Mouse (Mus musculus) naive thymus-derived CD4-positive, alpha-beta T cell, adult 2 months (primary cell): Measurements from ENCODE around the gene Hist1h2bq.
"Not testable (repeated sequence)": the region's sequence is repeated elsewhere in the genome, so short reads cannot be mapped to it uniquely, and the experiment has no call there.

Source experiments
- DNase-seq: peaks from one replicate; pipeline ENCODE4 v3.0.0-alpha.2; 2011; ENCODE audit warnings: low read depth

The Hist1h2bq gene

DNA sequence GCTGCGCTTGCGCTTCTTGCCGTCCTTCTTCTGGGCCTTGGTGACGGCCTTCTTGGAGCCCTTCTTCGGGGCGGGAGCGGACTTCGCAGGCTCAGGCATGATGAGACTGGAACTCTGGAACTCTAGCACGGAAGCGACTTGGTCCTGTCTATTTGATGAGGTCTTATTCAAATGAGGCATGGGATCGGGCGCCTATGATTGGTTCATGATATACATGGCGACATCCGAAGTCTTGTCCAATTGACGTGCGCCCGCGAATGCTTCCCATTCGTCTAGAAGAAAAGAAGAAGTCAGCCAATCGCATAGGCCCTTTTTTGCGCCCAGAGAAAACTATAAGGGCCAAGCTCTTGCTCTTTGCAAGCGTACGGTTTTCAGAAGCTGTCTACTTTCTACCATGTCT lies at the start of gene Hist1h2bq, which contains the start of gene Hist1h2ao:
Gene Hist1h2bq, minus strand, starts transcription at position 125 of the 400 bp plus-strand sequence.
Gene Hist1h2ao, plus strand, starts transcription at position 393 of the 400 bp plus-strand sequence.
- DNase-seq, result not testable (repeated sequence)

DNA sequence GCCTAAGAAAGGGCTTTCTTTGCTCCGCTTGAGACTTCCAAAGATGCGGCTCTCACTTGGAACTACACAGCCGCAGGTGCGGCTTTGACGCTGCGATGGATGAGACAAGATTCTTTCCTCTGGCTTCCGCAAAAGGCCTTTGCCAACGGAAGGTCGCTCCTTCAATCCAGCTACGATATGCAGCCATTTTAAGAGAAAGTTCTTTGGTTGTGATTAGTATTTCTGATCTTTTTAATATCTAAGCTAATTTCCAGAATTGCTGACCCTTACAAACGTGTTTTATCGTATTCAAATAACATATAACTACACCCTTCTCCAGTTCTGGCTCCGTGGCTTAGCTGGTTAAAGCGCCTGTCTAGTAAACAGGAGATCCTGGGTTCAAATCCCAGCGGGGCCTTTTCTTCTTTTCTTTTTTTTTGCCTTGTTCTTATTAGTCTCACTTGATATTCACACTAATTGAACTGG lies 45.7 kb upstream of the Hist1h2bq start:
- DNase-seq, result peak; percentile 46

DNA sequence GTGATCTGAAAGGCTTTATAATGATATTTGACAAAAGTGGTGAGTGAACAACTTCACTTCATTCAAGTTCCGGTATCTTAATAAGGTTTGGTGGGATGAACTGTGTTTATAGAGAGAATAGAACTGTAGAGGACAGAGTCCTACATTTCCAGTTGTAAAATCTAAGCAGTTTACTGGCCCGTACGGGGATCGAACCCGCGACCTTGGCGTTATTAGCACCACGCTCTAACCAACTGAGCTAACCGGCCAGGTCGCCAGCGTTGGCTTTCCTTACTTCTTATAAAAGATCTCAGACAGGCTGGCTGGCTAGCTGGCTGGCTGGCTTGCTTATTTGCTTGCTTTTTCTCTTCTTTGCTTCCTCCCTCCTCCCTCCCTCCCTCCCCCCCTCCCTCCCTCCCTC lies 45.1 kb upstream of the Hist1h2bq start:
- peak; percentile 59 for DNase-seq

DNA sequence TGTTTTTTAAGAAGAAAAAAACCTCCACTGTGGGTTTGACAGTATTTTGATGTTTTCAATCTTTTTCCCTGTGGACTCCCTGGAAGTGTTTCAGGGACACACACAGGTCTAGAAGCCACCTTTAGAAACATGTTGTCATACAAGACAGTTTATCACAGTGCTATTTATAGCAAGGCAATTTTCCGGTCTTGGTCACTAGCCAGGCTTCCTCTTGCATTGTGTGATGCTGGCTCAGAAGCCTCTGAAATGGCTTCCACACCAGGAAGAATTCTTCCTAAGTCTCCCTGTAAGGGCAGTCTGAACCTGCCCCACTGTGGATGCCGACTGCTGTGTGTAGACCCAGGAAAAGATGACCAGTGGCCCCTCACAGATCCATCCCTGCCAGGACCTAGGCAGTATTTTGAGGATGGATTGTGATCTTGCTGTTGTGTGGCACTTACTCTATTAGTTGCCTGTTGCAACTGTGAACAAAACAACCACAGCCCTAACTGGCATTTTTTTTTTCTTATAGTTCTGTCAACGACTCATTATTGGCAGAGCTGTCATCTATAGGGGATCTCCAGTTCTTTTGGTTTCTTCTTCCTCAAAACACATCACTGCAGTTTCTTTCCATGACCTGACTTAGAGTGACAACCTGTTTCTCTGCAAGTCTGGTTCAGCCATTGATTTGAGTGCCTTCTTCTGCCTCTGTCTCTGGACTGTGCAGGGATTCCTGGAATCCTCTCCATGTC lies 42.4 kb upstream of the Hist1h2bq start:
- no peak for DNase-seq

DNA sequence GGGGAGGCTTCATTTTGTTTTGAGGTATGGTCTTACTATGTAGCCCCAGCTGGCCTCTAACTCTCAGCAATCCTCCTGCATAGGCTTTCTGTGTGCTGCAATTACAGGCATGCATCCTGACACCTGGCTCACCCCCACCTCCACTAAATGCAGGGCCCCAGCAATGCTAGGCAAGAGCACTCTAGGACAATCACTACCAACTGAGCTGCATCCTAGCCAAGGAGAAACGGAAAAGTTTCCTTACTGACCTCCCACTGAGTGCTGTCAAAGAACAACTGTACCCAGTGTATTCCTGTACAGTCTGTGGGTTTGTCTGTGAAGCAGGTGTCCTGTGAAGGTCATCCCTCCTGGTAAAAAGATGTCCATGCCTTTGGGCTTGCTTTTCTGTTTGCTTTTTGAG lies 40.7 kb upstream of the Hist1h2bq start:
- not testable (repeated sequence) for DNase-seq

- no peak for DNase-seq
Measured at GRCm38 (mm10) chr13:21847883-21848282, 37.9 kb upstream of the Hist1h2bq start.

DNA sequence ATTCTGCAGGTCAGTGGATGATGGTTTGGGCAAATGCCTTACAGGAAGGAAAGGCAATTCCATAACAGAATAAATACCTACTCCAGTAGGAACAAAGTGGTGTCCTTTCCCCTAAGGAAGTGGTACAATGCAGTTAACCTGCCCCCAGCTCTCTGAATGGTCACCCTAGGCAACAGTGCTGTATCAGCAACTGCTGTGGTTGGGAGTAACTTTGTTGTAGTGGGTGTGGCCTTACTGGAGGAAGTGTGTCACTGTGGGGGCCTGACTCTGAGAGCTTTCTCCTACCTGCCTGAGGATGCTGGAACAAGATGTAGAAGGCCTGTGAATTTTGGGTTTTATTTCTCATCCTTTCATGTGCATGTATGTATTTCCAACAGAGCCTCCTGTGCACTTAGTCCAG lies 36.4 kb upstream of the Hist1h2bq start:
- not testable (repeated sequence) for DNase-seq

- not testable (repeated sequence) for DNase-seq
Measured at GRCm38 (mm10) chr13:21840508-21840907, 30.5 kb upstream of the Hist1h2bq start.

DNA sequence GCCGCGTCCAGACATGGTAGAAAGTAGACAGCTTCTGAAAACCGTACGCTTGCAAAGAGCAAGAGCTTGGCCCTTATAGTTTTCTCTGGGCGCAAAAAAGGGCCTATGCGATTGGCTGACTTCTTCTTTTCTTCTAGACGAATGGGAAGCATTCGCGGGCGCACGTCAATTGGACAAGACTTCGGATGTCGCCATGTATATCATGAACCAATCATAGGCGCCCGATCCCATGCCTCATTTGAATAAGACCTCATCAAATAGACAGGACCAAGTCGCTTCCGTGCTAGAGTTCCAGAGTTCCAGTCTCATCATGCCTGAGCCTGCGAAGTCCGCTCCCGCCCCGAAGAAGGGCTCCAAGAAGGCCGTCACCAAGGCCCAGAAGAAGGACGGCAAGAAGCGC lies 23.5 kb upstream of the Hist1h2bq start, which contains the start of the genes Hist1h2ap and Hist1h2br:
Gene Hist1h2ap, minus strand, starts transcription at position 47 of the 400 bp plus-strand sequence.
Gene Hist1h2br, plus strand, starts transcription at position 283 of the 400 bp plus-strand sequence.
- DNase-seq, result not testable (repeated sequence)

DNA sequence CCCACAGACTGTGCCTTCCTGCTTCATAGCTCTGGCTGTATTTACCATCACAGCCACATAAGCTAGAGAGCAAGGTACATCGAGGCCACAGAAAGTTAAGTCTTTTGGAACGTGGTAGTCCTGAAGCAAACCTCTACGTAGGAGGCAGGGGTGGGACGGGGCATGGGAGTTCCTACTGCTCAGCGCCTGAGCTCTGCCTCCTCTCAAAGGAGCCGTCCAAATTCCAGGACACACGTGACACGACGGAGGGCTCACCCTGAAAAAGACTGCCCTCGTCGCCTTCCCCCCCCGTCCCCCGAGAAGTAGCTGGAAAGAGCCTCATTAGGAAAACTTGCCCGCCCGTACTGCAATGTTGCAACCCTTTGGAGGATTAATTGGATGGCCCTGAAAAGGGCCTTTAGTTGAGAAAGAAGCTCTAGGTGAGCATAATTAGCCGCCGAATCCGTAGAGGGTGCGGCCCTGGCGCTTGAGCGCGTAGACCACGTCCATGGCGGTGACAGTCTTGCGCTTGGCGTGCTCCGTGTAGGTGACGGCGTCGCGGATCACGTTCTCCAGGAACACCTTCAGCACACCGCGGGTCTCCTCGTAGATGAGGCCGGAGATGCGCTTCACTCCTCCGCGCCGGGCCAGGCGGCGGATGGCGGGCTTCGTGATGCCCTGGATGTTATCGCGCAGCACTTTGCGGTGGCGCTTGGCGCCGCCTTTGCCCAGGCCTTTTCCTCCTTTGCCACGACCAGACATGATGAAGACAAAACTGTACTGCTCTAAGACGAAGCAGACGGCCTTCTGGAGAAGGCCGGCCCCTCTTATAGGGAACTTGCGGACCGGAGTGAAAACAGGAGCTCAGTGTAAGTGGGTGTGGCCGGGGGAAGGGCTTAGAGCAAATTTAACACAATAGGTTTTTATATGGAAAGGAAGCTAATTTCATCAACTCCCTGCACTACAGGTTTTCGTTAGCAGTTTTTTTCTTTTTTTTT lies 21.7 kb upstream of the Hist1h2bq start, which contains the start of gene Hist1h4n:
Gene Hist1h4n, minus strand, starts transcription at position 779 of the 977 bp plus-strand sequence.
- DNase-seq, result not testable (repeated sequence)

DNA sequence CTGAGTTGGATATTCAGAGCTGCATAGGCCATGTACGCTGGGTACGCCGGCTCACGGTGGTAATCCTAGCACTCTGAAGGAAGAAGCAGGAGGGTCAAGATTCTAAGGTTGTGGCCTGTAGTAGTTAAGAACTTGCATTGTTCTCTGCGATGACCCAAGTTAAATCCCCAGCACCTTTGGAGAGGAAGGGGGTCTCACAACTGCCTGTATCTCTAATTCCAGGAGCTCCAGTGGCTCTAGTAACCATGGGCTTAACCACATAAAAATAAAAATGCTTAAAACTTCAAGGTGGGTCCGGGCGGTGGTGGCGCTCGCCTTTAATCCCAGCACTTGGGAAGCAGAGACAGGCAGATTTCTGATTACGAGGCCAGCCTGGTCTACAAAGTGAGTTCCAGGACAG lies 20.3 kb upstream of the Hist1h2bq start:
- DNase-seq, result no peak

DNA sequence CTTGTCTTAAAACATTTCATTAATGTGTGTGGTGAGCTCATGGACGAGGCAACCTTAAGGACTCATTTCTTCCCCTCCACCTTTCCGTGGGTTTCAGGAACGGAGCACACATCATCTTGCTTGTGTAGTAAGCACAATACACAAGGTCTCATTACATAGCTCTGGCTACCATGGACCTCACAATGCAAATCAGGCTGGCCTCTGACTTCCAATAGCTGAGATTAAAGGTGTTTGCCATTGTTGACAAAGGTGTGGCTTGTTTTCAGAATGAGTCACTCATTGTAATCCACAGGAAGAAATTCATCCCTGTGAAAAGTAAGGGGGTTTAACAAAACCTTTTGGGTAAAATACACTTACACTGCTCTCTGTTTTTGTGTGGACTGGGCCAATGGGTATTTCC lies 18.5 kb upstream of the Hist1h2bq start:
- no peak for DNase-seq

DNA sequence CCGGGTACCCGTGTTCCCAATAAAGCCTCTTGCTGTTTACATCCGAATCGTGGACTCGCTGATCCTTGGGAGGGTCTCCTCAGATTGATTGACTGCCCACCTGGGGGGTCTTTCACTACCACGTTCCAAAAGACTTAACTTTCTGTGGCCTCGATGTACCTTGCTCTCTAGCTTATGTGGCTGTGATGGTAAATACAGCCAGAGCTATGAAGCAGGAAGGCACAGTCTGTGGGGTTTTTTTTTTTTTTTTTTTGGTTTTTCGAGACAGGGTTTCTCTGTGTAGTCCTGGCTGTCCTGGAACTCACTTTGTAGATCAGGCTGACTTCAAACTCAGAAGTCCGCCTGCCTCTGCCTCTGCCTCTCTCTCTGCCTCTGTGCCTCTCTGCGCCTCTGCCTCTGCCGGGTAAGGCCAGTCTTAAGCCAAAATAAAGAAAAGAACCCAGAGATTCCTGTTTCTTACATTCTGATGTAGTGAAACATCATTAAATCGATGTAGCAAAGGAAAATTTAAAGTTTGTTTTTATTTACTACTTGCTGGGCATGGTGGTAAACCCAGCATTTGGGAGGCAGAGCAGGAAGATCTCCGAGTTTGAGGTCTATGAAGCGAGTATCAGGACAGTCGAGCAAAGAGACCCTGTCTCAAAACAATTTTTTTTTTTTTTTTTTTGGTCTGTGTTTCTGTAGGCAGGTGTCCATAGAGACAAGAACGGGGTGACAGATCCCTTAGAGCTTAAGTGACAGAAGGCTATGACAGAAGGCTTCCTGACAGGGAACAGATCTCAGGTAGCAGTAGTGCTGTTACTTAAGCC lies 10.3 kb upstream of the Hist1h2bq start:
- not testable (repeated sequence) for DNase-seq

DNA sequence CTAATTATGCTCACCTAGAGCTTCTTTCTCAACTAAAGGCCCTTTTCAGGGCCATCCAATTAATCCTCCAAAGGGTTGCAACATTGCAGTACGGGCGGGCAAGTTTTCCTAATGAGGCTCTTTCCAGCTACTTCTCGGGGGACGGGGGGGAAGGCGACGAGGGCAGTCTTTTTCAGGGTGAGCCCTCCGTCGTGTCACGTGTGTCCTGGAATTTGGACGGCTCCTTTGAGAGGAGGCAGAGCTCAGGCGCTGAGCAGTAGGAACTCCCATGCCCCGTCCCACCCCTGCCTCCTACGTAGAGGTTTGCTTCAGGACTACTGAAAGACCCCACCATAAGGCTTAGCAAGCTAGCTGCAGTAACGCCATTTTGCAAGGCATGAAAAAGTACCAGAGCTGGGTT lies 2.1 kb upstream of the Hist1h2bq start:
- DNase-seq, result not testable (repeated sequence)

- not testable (repeated sequence) for DNase-seq
Measured at GRCm38 (mm10) chr13:21811539-21811938, 1.5 kb upstream of the Hist1h2bq start, which contains the start of gene Hist1h4m. Gene Hist1h4m (plus strand): TSS chr13:21811746.

GRCm38 (mm10) chr13:21811074-21811473 lies 1.1 kb upstream of the Hist1h2bq start:
- DNase-seq, result not testable (repeated sequence)

- DNase-seq, result not testable (repeated sequence)
Measured at GRCm38 (mm10) chr13:21803058-21803457, 6.9 kb downstream of the Hist1h2bq start.

DNA sequence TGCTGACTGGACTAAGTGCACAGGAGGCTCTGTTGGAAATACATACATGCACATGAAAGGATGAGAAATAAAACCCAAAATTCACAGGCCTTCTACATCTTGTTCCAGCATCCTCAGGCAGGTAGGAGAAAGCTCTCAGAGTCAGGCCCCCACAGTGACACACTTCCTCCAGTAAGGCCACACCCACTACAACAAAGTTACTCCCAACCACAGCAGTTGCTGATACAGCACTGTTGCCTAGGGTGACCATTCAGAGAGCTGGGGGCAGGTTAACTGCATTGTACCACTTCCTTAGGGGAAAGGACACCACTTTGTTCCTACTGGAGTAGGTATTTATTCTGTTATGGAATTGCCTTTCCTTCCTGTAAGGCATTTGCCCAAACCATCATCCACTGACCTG lies 12.8 kb downstream of the Hist1h2bq start:
- DNase-seq, result not testable (repeated sequence)

- DNase-seq, result no peak
Measured at GRCm38 (mm10) chr13:21795584-21795983, 14.4 kb downstream of the Hist1h2bq start.

DNA sequence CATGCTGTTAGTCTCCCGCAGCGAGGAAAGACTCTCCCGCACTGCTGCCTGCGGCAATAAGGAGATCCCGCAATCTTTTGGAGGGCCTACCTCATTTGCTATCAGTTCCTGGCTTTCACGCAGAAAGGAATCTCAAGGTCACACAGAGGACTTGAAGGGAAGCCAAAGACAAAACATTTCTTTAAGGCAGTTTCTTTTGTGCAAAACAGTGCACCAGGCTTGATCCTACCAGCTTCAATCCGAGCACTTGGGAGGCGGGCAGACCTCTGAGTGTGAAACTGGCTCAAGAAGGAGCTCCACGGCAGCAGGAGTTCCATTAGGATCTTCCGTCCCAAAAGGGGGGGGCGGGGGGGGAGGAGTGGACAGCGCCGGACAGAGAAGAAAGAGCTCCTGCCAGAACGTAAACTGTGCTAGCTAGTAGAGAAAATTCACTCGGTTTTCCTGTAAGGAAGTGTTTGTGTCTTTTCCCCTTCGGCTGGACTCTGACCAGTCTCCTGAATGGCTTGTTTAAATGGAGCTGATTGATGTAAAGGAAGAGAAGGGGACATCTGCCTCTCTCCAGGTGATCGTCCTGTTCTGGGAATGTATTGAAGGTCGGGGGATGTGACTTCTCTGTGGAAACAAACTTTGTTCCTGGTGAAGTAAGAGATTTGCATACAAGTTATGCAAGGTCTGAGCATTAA lies 19.3 kb downstream of the Hist1h2bq start:
- no peak for DNase-seq

- DNase-seq, result no peak
Measured at GRCm38 (mm10) chr13:21789925-21790324, 20.1 kb downstream of the Hist1h2bq start.
